Mouse (Mus musculus) hindbrain, embryonic 11.5 days (tissue): ENCODE data around the gene Ntn1. TPM values are rescaled to one million over a fixed set of nuclear protein-coding genes. Genes with fewer than 3 reads are reported as not detected.

Experiments used
- ATAC-seq: fragments of 200-750 bp; cut with Nextera tagmentation; 2 replicates; pipeline ENCODE4 v1.8.0; 2017; ENCODE audit warnings: mild to moderate bottlenecking, moderate TSS enrichment, moderate library complexity; ENCODE audit not compliant: low FRiP score
- DNase-seq: peaks from one replicate; pipeline ENCODE4 v3.0.0-alpha.2; 2015; ENCODE audit warnings: low spot score
- H3K27ac ChIP-seq: fragments of 300-500 bp; sonication (generic); 2 replicates; pipeline ENCODE4 v1.5.1; 2014; ENCODE audit warnings: mild to moderate bottlenecking, low read depth, low read length
- H3K27me3 ChIP-seq: fragments of 300-500 bp; sonication (generic); 2 replicates; pipeline ENCODE4 v1.6.1; 2014; ENCODE audit warnings: mild to moderate bottlenecking, low read length, moderate library complexity, mixed read lengths; ENCODE audit not compliant: control insufficient read depth, insufficient read depth
- H3K36me3 ChIP-seq: fragments of 300-500 bp; sonication (generic); 2 replicates; pipeline ENCODE4 v1.6.1; 2014; ENCODE audit warnings: mild to moderate bottlenecking, low read length, moderate library complexity, mixed read lengths; ENCODE audit not compliant: control insufficient read depth, insufficient read depth
- H3K4me1 ChIP-seq: fragments of 300-500 bp; sonication (generic); replicated peaks from 2 replicates; pipeline ENCODE4 v1.6.1; 2014; ENCODE audit warnings: low read length, mixed read lengths; ENCODE audit not compliant: control insufficient read depth, insufficient read depth
- H3K4me2 ChIP-seq: fragments of 300-500 bp; sonication (generic); replicated peaks from 2 replicates; pipeline ENCODE4 v1.6.1; 2014; ENCODE audit warnings: mild to moderate bottlenecking, low read depth, low read length
- H3K4me3 ChIP-seq: fragments of 300-500 bp; sonication (generic); 2 replicates; pipeline ENCODE4 v1.5.1; 2014; ENCODE audit warnings: low read depth, low read length
- H3K9ac ChIP-seq: fragments of 300-500 bp; sonication (generic); 2 replicates; pipeline ENCODE4 v1.6.1; 2014; ENCODE audit warnings: low read depth, low read length
- H3K9me3 ChIP-seq: fragments of 300-500 bp; sonication (generic); 2 replicates; pipeline ENCODE4 v1.6.1; 2016; ENCODE audit warnings: low read length; ENCODE audit not compliant: control insufficient read depth
- WGBS: fragments of 180-500 bp; shearing (Covaris S2); extraction: QIAGEN DNeasy Blood & Tissue Kit; methylation state at CpG from one replicate; pipeline ENCODE4 v1.1.7; 2014; 5-methylcytosine and 5-hydroxymethylcytosine counted together
- polyA plus RNA-seq: library from polyadenylated mRNA; unstranded; fragments of >200 nt; fragmentation: Nextera tagmentation; extraction: Ambion mirVana; gene quantifications from 2 replicates; pipeline ENCODE4 v1.2.1, GENCODE M21; 2014

Gene Ntn1
- polyA plus RNA-seq, 1 experiment from 2014 or later, result 11.9 TPM

DNA sequence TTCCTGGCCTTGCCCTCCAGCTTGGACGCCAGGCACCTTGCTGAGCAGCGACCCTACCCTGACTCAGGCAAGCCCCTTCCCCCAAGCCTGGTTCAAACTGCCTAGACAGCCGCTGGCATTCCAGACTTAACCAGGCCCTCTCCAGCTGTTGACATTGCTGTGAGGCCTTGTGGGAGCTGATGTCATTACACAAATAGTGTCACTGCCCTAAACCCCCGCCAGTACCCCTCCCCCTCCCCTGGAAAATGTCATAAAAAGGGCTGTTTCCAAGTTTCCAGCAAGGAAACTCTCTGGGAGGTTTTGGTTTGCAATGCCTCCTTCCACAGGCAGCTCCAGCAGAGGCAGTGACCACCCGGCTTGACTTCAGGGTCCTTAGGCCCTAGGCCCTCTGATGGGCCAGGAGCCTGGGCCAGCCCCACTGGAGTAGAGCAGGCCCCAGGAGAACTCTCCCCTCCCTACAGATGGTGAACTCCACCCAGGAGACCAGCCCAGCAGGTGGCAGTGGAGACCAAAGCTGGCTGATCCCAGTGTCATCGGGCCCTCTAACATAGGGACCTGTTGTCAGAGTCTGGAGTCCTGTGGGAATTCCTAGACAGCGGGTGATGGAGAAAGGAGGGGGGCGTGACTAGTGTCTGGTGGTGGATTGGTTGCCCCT is 188.6 kb downstream of the Ntn1 start:
- H3K27ac ChIP-seq, result no peak overlapping the region; the same call in 1 of the 2 replicates
- DNase-seq (peak; percentile 59), ATAC-seq (peak; percentile 32; the same call in 1 of the 2 replicates)
- no peak overlapping the region for H3K4me2 ChIP-seq
- no peaks in the 10 kb centered on the region; the same call in 1 of the 2 replicates for H3K36me3 ChIP-seq
- peaks cover 25% of the 10 kb centered on the region for H3K4me1 ChIP-seq
- 51% methylated on average over 8 of the region's 8 CpGs for WGBS
- no peak overlapping the region for H3K9ac ChIP-seq
- H3K4me3 ChIP-seq, result no peak overlapping the region
- no peaks in the 10 kb centered on the region; the same call in 1 of the 2 replicates for H3K27me3 ChIP-seq
- no peaks in the 10 kb centered on the region for H3K9me3 ChIP-seq

DNA sequence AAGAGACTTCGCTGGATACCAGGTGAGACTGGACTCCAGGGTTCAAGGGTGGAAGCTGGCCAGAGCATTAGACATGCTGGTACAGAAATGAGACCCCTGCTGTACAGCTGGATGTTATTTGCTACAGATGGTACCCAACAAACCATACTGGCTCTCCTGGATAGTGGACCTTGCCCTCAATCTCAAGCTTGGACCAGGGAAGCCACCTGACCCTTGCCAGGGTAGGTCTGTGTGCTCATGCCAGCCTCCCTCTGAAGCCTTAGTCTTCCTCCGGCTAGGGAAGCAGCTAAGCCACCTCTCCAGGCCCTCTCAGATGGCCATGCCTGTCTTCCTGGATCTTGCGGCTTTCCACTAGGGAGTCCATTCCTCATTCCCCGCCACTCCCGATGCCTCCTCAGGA is 189.9 kb downstream of the Ntn1 start:
- H3K4me1 ChIP-seq, result peaks cover 16% of the 10 kb centered on the region
- no peaks in the 10 kb centered on the region; the same call in 1 of the 2 replicates for H3K36me3 ChIP-seq
- no peaks in the 10 kb centered on the region; the same call in 1 of the 2 replicates for H3K27me3 ChIP-seq
- no peak overlapping the region for H3K27ac ChIP-seq
- DNase-seq (no peak), ATAC-seq (no peak)
- H3K9me3 ChIP-seq, result no peaks in the 10 kb centered on the region
- no peak overlapping the region for H3K4me2 ChIP-seq
- no peak overlapping the region for H3K9ac ChIP-seq
- WGBS, result 94% methylated on average over 5 of the region's 5 CpGs
- no peak overlapping the region for H3K4me3 ChIP-seq

DNA sequence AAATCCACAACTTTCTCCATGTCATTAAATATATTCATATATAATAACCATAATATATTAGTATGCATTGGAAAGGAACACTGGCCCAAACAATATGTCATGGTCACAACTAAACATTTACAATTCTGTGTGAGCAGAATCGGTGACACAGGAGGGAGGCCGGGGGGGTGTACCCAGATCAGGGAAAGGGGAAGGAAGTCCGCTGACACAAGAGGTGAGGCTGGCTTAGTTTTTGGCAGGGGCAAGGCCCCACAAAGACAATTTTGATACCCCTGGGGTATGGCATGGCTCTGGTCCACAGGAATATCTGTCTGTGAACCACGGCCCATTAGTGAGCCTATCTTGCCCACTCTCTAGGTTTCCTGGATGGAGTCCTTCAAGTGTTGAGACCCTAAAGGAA is 191.1 kb downstream of the Ntn1 start:
- H3K27me3 ChIP-seq, result no peaks in the 10 kb centered on the region; the same call in 1 of the 2 replicates
- no peaks in the 10 kb centered on the region; the same call in 1 of the 2 replicates for H3K36me3 ChIP-seq
- H3K4me1 ChIP-seq, result peaks cover 4% of the 10 kb centered on the region
- 96% methylated on average over 4 of the region's 4 CpGs for WGBS
- H3K27ac ChIP-seq, result no peak overlapping the region
- DNase-seq, result no peak
- H3K9me3 ChIP-seq, result no peaks in the 10 kb centered on the region
- no peak overlapping the region for H3K4me3 ChIP-seq
- ATAC-seq, result no peak
- H3K9ac ChIP-seq, result no peak overlapping the region
- no peak overlapping the region for H3K4me2 ChIP-seq

DNA sequence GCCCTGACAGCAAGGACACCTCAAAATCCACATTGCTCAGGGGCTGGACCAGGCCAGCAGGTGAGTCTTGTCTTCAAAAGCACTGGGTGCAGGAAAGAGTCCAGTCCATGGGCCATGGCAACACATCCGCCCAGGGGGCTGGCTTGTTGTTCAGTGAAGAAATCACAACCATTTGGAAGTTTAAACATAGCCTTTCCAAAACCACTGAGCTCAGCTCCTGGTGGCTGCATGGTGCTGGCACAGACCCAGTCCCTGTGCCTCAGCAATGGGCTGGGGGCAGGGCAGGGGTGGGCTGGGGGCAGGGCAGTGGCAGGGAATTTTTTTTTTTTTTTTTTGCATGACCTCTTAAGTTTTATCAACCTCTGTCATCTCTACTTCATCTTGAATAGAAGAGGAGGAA is 192.0 kb downstream of the Ntn1 start:
- H3K4me3 ChIP-seq, result no peak overlapping the region
- no peak overlapping the region for H3K4me2 ChIP-seq
- ATAC-seq (no peak), DNase-seq (no peak)
- no peaks in the 10 kb centered on the region for H3K9me3 ChIP-seq
- no peak overlapping the region for H3K9ac ChIP-seq
- 100% methylated on average over 1 of the region's 1 CpGs for WGBS
- no peaks in the 10 kb centered on the region; the same call in 1 of the 2 replicates for H3K36me3 ChIP-seq
- peaks cover 3% of the 10 kb centered on the region for H3K4me1 ChIP-seq
- no peak overlapping the region for H3K27ac ChIP-seq
- H3K27me3 ChIP-seq, result no peaks in the 10 kb centered on the region; the same call in 1 of the 2 replicates

DNA sequence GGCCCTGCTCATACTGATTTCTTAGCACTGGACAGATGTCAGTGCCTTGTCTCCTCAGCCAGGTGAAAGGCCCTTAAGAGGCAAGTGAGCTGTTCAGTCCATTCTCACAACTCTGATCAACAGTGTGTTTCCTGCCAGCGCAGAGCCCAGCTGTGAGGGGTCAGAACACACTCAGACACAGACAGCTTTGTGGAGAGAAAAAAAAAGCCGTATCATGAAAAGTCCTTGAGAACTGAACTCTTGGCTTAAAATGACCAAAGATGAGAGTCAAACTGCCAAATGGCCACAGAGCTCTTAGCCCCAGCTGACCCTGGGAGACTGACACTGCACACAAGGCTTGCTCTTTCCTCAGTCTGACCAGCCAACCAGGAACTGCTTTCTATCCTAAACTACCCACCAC is 192.6 kb downstream of the Ntn1 start:
- peaks cover 3% of the 10 kb centered on the region for H3K4me1 ChIP-seq

DNA sequence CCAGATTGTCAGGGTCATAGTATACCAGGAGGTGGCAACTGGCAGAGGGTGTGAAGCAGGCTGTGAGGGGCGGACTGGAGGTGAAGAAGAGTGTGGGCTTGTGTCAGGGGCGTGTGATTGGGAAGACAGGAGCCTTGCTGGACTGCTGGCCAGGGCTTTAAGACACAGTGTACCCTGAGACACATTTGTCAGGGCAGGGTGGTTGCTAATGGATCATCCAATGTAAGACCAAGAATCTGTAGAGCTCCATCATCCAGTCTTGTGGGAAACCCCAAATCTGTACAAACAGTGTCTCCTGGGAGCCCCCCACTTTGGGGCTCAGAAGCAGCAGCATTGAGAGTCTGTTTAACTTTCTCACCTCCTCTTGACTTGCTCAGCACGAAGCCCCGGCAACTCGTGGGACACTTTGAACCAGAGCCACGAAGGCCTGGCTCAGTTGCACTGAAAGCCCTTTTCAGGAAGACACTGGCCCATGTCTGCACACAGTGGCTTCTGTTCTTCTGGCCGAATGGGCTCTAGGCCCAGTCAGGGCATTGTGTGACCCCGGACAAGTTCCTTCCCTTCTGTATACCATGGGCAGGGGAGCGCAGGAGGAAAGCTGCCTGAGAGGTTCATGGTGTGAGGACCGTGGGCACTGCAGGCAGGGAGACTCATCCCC is 194.9 kb downstream of the Ntn1 start:
- H3K36me3 ChIP-seq, result no peaks in the 10 kb centered on the region; the same call in 1 of the 2 replicates
- H3K4me3 ChIP-seq, result no peak overlapping the region
- no peak overlapping the region for H3K27ac ChIP-seq
- DNase-seq (no peak), ATAC-seq (no peak)
- H3K4me1 ChIP-seq, result no peaks in the 10 kb centered on the region; the same call in 1 of the 2 replicates
- no peak overlapping the region for H3K4me2 ChIP-seq
- no peaks in the 10 kb centered on the region for H3K9me3 ChIP-seq
- 84% methylated on average over 10 of the region's 10 CpGs for whole genome bisulfite sequencing
- no peak overlapping the region for H3K9ac ChIP-seq
- H3K27me3 ChIP-seq, result no peaks in the 10 kb centered on the region

More for the DNA sequence above, 192.6 kb downstream of the Ntn1 start:
- Histone ChIP-seq H3K9ac (no peak overlapping the region), H3K36me3 (no peaks in the 10 kb centered on the region; the same call in 1 of the 2 replicates), H3K27ac (no peak overlapping the region), H3K27me3 (no peaks in the 10 kb centered on the region), H3K9me3 (no peaks in the 10 kb centered on the region), H3K4me3 (no peak overlapping the region), H3K4me2 (no peak overlapping the region)
- ATAC-seq (no peak), DNase-seq (no peak)
- 72% methylated on average over 2 of the region's 2 CpGs for WGBS

DNA sequence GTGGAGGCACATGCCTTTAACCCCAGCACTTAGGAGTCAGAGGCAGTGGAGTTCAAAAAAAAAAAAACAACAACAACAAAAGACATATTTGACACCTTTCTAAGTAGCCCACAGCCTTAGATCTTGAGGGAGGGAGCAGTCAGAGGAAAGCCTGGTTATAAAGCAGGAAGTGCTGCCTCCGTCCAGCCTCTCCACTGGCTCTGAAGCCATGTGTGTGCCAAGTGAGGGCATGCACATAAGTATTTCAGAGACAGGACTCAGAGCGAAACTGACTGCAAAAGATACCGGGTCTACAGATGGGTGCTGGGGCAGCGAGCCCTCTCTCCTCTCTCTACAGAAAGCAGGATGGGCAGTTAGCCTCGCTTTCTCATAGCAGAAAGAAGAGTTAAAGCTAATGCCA is 196.2 kb downstream of the Ntn1 start:
- Histone ChIP-seq H3K4me1 (peaks cover 3% of the 10 kb centered on the region), H3K9ac (no peak overlapping the region), H3K27me3 (no peaks in the 10 kb centered on the region), H3K36me3 (no peaks in the 10 kb centered on the region; the same call in 1 of the 2 replicates), H3K27ac (no peak overlapping the region), H3K9me3 (no peaks in the 10 kb centered on the region), H3K4me2 (no peak overlapping the region), H3K4me3 (no peak overlapping the region)
- DNase-seq (no peak), ATAC-seq (no peak)
- 83% methylated on average over 5 of the region's 5 CpGs for WGBS

DNA sequence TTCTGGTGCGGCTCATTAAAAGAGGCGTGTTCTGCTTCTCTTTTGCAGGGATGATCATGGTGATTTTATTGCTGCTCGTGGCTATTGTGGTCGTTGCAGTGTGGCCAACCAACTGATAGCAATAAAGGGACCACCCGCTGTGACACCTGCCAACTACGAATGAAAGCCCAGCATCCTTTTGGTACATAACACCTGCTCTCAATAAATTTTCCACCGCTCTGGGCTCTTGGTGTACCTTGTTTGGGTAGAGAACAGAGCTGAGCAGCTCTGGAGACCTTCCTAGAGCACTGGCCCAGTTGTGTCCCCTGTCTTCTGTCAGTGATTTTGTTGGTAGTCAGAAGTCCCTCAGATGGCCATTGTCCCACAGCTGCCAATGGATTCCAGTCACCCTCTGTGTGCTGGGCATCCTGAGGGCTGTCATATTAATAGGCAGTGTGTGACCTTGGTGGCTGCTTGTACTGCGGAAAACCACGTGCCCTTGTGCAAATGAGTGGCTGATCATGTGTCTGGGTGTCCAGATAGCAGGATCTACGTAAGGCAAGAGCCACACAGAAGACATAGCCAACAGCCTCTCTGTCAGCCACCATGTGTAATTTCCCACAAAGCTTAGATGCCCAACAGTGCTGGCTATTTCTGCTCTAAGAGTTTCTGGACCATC is 196.8 kb downstream of the Ntn1 start:
- no peaks in the 10 kb centered on the region; the same call in 1 of the 2 replicates for H3K36me3 ChIP-seq
- WGBS, result 74% methylated on average over 10 of the region's 10 CpGs
- H3K27ac ChIP-seq, result no peak overlapping the region

More for the DNA sequence above, 196.8 kb downstream of the Ntn1 start:
- H3K27me3 ChIP-seq, result no peaks in the 10 kb centered on the region
- H3K4me1 ChIP-seq, result peaks cover 3% of the 10 kb centered on the region
- DNase-seq (no peak), ATAC-seq (no peak)
- no peak overlapping the region for H3K4me3 ChIP-seq
- no peaks in the 10 kb centered on the region for H3K9me3 ChIP-seq
- no peak overlapping the region for H3K9ac ChIP-seq
- no peak overlapping the region for H3K4me2 ChIP-seq
